Mouse (Mus musculus) layer of hippocampus, postnatal 14 days (tissue): ENCODE measurements around the gene Capn5. TPM values are rescaled to one million over a fixed set of nuclear protein-coding genes. Genes with fewer than 3 reads are reported as not detected.

Source experiments
- DNase-seq, 2 experiments: peaks; one replicate each; pipeline ENCODE4 v3.0.0; 2021 to 2022; ENCODE audit warnings: low spot score in 2 of 2, mixed read lengths in 1 of 2
- total RNA-seq, 2 experiments: library from RNA; stranded (reverse); gene quantifications; 2 replicates each; pipeline ENCODE4 v1.2.3; 2021

The Capn5 gene
- total RNA-seq, 2 experiments from 2014 or later: 57.0 to 58.9 TPM

DNA sequence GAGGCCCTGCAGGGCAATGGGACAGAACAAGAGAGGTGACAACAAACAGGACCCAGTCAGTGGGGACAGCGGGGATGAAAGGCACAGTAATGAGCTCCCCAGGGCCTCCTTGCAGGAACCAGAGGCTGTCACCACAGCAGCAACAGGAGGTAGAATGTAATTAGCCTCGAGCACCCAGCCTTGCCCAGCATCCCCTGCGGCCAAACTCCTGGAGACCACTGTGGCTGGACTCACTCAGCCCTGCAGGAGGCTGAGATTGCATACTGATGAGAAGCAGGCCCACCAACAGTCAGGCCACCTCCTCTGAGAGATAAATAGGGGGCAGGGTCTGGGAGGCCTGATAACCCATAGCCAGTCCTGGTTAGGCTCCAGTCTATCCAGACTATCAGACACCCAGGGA, 28.3 kb downstream of the Capn5 start:
- no peak for DNase-seq

DNA sequence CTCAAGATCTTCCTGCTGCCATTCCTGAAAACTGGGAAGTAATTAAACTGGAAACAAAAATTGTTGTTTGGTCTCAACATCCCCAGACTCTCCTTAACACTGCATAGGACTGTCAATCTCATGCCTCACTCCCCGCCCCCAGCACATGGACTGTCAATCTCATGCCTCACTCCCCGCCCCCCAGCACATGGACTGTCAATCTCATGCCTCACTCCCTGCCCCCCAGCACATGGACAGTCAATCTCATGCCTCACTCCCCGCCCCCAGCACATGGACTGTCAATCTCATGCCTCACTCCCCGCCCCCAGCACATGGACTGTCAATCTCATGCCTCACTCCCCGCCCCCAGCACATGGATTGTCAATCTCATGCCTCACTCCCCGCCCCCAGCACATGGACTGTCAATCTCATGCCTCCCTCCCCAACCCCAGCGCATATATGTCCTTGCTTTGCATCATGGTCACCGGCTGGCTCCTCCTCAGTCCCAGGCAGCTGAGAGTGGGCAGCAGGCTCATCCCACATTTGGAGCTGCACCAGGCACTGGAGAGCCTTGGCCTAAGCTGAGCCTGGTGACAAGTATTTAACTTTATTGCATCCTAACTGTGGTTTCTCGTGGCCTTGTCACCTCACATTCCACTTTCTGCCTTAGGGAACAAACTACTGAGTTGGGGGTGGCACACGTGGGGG, 29.2 kb downstream of the Capn5 start:
- DNase-seq: no peak

DNA sequence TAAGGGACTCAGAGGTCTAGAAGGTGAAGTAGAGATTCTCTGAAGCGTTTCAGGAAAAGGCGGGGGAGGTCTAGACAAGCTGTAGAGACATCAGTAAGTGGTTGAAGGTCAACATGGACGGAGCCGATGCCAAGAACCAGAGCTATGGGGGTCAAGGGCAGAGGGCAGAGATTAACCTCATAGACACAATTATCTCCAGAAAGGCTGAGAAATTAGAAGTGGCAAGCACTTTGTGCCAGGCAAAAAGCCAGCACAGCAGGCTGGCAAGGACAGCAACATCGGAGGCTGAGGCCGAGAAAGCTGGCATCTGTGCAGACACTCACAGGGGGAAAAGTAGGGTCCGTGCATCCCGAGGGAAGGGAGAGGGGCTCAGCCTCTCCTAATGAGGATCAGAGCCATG, 30.3 kb downstream of the Capn5 start:
- no peak for DNase-seq

DNA sequence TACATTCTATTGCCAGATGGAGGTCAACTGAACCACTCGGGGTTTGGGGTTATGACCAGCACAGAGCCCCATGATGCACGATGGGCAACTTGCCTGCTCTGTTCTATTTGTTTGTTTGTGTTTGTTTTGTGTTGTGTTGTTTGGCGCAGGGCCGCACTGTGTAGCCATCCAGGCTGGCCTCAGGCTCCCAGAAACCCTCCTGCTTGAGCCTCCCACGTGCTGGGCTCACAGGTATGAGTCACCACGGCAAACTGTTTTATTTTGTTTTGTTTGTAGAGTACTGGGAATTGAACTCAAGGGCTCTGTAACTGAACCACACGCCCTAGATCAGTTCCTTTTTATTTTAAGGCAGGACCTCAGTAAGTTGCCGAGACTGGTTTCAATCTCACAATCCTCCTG, 31.6 kb downstream of the Capn5 start:
- DNase-seq: no peak

DNA sequence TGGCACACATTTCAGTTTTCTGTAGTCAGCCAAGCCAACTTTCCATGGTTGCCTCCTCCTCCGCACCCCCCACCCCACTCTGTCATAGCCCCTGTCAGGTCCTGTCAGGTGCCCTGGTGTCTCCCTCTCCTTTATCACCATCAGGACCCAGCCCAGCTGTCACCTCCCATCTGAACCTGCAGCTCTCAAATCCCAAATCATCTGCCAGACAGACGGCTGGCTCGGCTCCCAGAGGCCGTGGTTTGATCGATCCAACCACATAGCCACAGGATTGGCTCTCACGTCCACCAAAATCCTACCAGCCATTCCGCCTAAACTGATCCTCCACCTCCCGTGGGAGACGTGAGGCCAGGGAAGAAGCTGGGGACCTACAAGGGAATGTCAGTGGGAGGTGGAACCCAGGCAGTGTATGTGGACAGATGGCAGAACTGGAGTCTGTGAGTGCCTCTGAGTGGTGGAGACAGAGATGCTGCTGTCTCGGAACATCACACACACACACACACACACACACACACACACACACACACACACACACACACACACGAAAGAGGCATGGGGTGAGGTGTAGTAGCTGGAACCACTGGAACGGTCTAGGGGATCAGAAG, 32.1 kb downstream of the Capn5 start:
- DNase-seq: peak; percentile 61 to 68

DNA sequence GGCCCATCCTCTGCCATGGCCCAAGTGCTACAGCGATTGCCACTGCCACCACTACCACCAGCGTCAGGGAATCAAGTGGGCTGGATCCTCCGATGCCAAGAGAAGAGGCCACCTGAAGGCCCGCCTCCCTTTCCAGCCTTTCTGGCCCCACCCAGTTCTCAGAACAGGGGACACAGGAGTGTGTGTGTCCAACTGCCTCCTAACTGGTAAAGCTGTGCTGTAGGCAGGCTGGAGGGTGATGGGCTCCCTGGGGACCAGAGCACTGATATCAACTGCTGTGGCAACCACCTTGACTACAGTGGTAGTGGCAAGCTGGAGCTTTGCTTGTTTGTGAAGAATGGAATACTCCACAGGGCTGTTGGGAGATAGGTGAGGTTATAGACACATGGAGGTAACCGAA, 32.7 kb downstream of the Capn5 start, which contains the start of gene Omp:
Gene Omp, minus strand, starts transcription at position 101 of the 400 bp plus-strand sequence.
- DNase-seq: no peak

DNA sequence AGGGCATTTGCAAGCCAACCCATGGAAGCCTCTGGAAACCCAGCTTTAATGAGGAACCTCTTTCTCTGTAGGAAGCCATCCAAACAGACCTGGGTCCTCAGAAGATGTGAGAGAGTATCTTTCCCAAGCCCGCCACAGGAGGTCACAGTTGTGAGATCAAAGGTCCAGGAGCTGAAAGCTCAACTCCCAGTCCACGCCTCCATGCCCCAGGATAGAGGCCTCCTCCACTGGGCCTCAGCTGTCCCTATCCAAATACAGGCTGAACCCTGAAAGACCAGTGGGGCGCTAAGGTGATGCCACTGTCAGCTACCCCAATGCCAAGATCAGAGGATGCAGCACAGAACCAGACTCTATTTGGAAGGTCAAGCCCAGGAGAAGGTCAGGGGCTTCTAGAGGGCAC, 35.4 kb downstream of the Capn5 start:
- DNase-seq: no peak

DNA sequence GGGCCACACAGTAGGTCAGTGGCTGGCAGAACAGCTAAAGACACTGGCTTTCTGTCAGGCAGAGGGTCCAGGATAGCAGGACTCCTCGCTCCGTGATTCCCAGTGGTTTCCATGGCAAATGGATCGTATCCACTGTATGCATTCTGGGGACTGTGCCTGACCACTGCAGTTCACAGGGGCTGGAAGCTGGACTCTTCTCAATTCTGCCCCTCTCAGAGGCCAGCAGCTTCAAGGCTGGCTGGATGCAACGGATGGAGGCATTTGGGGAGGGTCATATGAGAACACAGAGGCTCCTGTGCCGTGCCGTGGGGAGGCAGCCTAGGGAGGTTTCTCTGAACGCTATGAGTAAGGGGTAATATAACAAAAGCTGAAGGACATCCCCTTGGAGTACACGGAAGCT, 35.8 kb downstream of the Capn5 start:
- no peak for DNase-seq

DNA sequence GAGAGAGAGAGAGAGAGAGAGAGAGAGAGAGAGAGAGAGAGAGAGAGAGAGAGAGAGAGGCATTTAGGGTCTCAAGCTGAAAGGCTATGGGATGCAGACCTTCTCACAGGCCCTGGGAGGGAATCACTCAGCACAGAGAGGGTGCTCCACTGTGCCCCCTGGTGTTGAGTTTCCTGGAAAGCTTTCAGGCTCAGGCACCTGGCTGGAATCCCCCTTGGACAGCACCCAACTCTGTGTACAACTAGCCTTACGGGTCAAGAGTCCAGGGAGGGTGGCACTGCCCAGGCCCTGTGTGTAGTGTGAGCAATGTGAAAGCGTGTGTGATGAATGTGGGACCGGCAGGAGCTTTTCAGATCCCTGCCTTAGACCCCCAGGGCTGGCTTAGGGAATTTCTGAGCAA, 36.9 kb downstream of the Capn5 start:
- DNase-seq: no peak

DNA sequence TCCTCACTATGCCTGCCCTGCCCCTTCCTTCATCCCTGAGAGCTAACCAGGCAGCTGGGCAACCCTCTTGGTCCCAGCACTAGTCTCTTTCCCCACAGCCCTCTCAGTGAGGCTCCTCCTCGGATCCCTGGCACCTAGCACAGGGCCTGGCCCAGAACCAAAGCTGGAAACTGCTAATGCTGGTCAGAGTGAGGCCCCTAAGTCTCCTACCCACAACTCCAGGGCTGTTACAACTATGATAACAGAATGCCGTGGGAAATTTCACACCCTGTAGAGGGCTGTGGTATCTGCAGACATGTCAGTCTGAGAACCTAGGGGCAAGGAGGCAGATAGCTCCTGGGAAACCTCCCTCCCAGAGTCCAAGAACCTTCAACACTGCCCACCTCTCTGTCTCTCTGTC, 37.5 kb downstream of the Capn5 start:
- no peak for DNase-seq

DNA sequence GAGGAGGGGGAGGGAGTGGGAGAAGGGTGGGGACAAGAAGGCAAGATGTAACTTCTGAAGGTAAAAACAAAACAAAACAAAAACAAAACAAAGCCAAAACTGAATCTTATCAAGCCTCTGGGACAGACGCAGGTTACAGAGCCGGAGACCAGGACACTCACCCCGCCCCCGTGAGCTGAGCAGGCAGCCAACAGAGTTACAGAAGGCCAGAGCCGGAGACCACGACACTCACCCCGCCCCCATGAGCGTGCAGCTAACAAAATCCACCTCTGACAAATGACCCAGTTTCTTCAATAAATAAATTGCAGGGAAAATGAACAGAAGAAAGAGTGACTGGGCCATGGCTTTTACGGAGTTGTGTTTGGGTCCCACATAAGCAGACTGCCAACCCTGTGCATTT, 38.9 kb downstream of the Capn5 start:
- DNase-seq: no peak

DNA sequence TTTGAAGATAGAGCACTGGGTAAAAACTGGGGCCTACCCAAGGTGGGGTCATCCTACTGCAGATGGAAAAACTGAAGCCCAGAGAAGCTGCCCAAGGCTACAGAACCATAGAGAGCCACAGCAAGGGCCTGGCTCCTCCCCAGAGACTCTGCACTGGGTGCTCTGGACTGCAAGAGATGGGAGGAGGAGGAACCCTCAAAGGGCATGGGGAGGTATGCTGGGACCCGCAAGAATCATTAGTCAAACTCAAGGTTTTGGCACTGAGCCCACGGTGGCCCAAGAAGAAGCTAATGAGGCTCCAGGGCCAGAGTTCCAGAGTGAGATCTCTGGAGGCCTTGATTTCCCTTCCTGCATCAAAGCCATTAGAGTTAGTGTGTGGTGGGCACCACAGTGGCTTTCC, 40.1 kb downstream of the Capn5 start:
- DNase-seq: no peak

DNA sequence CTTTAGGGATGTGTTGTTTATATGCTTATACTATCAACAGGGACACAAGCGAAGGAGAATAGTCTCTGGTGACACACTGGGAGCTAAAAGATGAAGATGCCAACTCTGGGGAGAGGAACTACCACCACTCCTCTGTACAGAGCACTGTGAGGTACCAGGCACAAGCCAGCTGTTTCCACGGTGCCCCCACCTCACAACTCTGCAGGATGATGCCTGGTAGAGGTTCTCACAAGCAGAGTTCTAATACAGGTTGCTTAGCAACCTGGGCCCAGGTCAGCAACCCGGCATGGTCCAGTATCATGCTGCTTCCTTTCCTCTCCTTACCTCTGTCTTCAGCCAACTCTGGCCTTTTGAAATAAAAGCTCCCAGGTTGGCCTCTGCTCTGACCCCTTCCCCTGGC, 40.5 kb downstream of the Capn5 start:
- DNase-seq: no peak

DNA sequence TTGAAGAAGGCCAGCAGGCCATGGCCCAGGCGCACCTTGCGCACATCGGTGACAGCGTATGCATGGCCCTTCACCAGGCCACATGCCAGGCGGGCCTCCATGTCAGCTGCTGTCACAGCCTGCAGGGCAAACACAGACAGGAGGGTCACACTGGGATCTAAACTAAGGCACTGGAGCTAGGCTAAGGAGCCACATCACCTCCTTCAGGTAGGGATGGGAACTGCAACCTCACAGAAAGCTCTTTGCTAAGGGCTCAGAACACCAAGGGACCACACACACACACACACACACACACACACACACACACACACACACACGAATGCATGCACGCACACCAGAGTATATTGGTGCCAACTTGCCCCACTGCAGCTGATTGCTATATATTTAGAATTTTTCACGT, 46.3 kb downstream of the Capn5 start:
- DNase-seq: no peak

DNA sequence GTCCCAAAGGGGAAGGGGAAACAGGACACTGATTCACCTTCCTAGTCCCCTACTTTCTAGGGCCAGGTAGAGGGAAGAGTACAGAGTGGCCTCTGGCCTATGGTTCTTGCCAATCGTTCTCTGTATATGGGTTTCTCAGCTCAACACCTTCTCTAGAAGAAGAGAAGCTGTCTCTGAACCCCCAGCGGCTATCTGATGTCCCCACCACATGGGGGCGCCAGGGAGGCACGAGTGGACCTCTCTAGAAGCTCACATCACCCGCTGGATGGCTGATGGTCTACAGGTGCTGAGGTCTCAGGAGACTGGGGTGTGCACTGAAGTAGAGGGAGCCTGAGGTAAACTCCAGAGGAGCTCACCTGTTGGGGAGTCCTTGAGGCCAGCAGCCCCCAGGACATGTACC, 52.6 kb downstream of the Capn5 start:
- DNase-seq: no peak

DNA sequence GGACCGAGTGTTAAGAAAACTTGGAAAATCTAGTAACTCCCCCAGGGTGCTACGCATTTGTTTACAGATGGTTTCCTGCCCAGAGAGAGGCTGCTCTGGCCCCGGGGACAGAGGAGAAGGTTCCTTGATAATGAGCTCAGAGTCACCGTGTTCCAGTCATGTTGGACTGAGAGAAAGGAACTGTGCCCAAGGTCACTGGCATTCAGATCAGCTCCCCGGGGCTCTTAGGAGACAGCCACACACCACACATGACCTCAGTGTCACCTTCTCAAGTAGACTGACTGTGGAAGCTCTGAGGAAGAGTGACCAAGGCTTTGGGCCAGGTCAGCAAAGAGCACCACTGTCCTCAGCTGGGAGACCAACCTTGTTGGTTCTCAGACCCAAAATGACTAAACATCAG, 53.4 kb downstream of the Capn5 start:
- no peak for DNase-seq

DNA sequence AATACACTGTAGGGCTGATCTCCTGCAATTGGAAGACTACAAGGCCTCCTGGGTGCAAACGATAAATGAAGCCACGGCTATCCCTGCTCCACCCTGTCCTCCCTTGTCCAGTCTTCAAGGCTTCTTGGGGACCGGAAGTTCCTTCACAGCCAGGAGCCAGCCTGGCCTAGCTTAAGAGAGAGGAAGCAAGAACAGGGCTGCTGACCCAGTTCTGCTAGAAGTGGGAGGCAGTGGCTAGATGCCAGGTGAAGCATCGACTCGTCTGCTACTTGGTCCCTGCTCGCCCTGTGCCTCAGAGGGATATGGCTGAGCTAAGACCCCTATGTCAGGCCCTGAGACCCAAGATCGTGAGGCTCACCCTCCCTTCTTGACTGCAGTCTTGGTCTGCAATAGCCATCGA, 56.4 kb downstream of the Capn5 start:
- no peak for DNase-seq

DNA sequence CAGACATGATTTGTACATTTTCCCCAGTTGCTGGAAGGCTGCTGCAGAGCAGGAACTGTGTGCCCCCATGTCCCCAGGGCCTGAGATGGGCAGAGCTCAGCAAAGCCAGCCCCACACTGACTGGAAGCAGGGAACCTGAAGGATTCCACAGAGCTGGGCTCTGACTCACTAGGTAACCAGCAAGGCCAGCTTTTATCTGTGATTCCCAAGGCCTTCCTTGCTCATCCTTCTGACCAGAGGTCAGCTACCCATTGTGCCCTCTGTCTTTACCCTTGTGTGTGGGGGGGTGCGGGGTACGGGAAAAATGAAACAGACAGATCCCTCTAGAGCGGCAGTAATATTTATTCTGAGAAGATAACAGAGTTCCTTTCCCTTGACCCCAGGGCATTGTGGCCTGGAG, 56.8 kb downstream of the Capn5 start:
- no peak for DNase-seq

DNA sequence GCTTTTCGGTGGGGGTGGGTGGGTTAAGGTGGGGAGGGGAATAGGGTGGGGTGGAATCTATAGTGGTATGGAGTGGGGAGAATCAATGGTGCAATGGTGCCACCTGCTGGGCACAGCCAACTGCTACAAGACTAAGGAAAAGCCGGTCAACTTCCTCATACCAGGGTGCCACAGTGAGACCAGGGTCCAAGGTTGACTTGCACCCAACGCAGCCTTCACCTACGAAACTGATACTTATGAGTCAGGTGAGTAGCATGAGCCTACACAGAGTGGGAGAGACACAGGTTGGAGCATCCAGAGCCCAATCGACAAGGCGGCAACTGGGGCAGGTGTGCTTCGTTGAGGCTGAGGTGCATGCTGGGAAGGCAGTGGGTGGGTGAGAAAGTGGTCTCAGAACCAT, 57.7 kb downstream of the Capn5 start:
- peak; percentile 65 to 76 for DNase-seq

DNA sequence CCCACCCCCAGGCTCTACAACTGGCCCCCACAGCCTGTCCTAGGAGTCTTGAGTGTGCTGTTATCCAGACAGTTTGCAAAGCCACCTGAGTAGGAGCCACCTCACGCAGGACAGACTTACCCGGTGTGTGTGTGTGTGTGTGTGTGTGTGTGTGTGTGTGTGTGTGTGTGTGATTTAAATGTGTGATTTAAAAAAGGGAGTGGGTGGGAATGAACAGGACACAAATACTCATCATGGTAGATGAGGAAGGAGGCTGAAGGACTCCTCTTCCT, 58.2 kb downstream of the Capn5 start:
- DNase-seq: no peak

DNA sequence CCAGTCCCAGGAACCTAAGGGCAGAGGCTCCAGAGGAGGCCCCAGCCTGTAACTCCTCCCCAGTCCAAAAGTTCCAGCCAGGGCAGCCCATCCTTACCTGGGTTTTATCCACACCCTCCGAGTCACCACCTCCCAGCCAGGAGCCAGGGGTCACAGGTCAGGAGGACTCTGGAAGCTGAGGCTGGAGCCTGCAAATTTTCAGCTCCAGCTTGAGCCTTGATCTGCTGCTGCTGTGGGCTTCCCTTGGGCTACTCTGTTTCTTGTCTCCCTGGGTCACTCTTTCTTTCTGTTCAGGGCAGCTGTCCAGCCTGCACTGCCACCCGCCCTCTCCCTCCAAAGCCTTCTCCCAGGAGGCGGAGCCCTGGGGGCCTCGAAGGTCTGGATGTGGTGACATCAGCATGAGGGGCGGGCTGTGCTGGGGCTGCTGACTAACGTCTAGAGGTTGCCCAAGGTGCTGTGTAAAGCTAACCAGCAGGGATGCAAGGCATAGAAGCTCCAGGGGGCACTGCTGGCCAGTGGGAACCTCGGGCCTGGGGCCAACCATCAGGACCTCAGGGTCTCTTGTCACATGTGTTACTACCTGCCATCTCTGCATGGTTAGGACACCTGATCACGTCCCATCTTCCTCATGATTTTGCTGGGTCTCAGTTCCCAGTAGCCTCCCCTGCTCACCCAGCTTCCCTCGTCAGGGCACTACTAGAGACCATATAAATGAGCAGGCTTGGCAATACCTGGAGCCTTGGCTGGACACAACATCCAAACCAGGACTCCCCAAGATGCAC, 58.7 kb downstream of the Capn5 start, which contains the start of gene Myo7a:
Gene Myo7a, minus strand, starts transcription at position 346 of the 782 bp plus-strand sequence.
- DNase-seq: no peak

DNA sequence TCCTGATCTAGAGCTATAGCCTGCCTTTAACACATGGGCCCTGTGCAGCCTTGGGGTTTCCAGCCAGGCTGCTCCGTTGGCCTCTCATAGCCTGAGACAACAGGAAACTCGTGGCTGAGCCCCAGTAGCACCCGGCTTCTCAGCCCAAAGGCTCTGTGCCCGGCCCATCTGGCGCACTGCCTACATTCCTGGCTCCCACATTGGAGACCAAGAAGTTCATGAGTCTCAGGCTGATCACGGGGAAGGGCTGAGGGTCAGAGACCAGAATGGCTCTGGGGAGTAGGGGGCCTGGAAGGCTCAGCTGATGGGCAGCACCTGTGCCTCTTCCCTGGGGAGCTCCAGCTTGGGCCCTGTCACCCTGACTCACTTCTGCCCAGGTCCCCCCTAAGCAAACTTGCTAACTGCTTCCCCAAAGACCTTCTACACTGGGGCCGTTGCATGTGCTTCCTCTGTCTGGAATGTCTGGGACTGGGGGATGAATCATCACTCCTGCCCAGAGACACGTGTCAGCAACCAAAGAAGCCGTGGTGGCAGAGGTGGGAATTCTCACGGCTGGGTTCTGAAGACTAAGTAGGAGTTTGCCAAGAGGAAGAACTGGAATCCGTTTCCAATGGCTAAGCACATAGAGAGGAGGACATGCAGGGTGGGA, 60.9 kb downstream of the Capn5 start:
- no peak for DNase-seq
